Mouse (Mus musculus) thymus, adult 2 months (tissue): ENCODE results near the gene Abca17.

Source experiments
- CTCF ChIP-seq: fragments of 200-500 bp; IDR thresholded peaks from 2 replicates; pipeline ENCODE4 v1.5.1; 2012; ENCODE audit warnings: mild to moderate bottlenecking, control low read depth, low read length, moderate library complexity, borderline replicate concordance; ENCODE audit not compliant: control insufficient read depth, poor library complexity, insufficient read depth; ENCODE audit errors: extremely low read depth
- POLR2A ChIP-seq: fragments of 200-500 bp; IDR thresholded peaks from 2 replicates; pipeline ENCODE4 v1.6.1; 2012; ENCODE audit warnings: mild to moderate bottlenecking, low read length, control low read depth, moderate library complexity; ENCODE audit not compliant: control insufficient read depth, poor library complexity, insufficient read depth; ENCODE audit errors: extremely low read depth

- TF ChIP-seq CTCF = no peak
- no peak for TF ChIP-seq POLR2A
Observed at GRCm38 (mm10) chr17:24300651-24301050, 50.2 kb downstream of the Abca17 start.
